Mouse (Mus musculus): ENCODE data around the gene Bdnf. TPM values are rescaled to one million over a fixed set of nuclear protein-coding genes. Genes with fewer than 3 reads are reported as not detected.

The Bdnf gene
- 3.2 and 4.2 TPM in 2 replicates for polyA plus RNA-seq (2015; fragmentation: Nextera tagmentation; extraction: Ambion mirVana)

DNA sequence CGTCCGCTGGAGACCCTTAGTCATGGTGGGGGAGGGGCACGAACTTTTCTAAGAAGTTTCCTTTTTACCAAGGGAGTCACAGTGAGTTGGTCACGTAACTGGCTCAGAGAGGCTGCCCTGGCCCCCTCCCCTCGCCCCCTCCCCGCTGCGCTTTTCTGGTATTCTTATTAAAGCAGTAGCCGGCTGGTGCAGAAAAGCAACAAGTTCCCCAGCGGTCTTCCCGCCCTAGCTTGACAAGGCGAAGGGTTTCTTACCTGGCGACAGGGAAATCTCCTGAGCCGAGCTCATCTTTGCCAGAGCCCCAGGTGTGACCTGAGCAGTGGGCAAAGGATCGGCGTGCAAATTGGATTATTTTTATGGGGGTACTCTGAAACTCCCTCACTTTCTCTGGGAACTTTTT lies at the start of gene Bdnf:
Gene Bdnf, plus strand, starts transcription at position 169 of the 400 bp plus-strand sequence.
- WGBS = 0% methylated on average over 15 of the region's 15 CpGs
- Histone ChIP-seq H3K9ac (no peak within 1 kb of the TSS), H3K4me1 (peaks cover 30% of the 10 kb centered on the region), H3K4me2 (replicated peaks) (peak within 1 kb of the TSS; percentile 65), H3K4me3 (replicated peaks) (peak within 1 kb of the TSS; percentile 36), H3K27ac (replicated peaks) (no peak within 1 kb of the TSS), H3K9me3 (replicated peaks) (no peaks in the 10 kb centered on the region), H3K36me3 (no peaks in the 10 kb centered on the region), H3K27me3 (peaks cover 57% of the 10 kb centered on the region)
- no peak for ATAC-seq (ENCODE audit: insufficient number of reproducible peaks, low FRiP score, low TSS enrichment, low read depth)

DNA sequence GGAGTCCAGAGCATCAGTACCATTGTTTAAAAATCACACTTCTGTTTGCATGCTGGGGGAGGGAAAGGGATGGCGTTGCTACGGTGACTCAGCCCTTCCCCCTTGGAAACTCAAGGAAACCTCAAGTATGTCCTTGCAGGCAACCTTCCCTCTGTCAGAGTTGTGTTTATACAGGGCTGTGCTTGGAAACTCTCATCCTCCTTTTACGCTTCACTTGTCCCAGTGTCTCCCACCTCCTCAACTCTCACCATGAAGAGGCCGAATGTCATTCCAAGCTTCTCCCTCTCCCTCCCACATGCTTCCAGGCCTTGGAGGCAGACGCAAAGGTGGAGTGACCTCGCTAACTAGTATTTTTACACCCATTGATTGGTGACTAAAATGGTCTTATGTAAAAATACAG lies 47.6 kb upstream of the Bdnf start:
- H3K4me3 ChIP-seq (replicated peaks) = no peak overlapping the region
- no peak overlapping the region for H3K4me2 ChIP-seq (replicated peaks)
- no peak for ATAC-seq (ENCODE audit: insufficient number of reproducible peaks, low FRiP score, low TSS enrichment, low read depth)
- no peaks in the 10 kb centered on the region for H3K4me1 ChIP-seq
- no peaks in the 10 kb centered on the region for H3K9me3 ChIP-seq (replicated peaks)
- H3K36me3 ChIP-seq = no peaks in the 10 kb centered on the region
- whole genome bisulfite sequencing = 71% methylated on average over 6 of the region's 6 CpGs
- no peak overlapping the region for H3K27ac ChIP-seq (replicated peaks)
- H3K9ac ChIP-seq = no peak overlapping the region
- H3K27me3 ChIP-seq = no peaks in the 10 kb centered on the region

DNA sequence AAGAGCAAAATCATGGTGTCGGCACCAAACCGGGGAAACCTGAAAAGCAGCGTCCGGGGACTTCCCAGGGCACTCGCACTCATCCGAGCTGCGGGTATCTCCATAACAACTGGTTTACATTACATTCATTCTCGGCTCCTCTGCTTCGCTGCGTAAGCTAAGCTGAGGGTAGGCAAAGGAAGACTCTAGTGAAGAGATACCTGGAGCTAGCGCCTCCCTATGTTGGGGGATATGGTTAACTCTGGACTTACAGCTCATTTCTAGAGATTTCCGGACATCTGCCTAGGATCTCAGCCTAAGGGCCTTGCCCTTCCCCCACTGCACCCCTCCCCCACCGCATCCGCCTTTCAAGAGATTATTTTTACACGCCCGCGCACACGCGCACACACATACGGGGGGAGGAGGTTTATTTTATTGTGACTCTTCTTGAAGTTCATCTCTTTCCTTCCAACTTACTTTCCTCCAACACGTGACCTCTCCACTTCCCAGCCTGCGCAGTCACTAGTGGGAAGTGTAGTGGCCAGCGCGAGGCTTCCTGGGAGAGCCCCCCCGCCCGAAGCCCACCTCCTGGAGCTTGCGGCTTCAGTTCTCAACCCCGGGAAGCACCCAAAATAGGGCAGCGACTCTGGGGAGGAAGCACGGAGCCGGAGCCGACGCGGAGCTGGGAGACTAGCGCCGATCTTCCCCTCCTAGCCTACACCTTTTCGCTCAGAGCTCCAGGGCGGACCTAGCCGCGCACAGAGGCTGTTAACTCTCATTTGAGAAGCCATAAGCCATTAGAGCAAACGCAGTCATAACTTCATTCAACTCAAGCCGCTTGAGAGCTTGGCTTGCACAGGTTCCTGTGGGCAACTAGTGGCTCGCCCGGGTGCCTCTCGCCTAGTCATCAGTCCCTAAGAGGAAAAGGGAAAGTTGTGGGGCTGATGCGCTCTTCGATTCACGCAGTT lies 718 bp upstream of the Bdnf start:
- Histone ChIP-seq H3K36me3 (no peaks in the 10 kb centered on the region), H3K27me3 (peaks cover 57% of the 10 kb centered on the region), H3K4me2 (replicated peaks) (peak overlapping the region; percentile 65), H3K9ac (no peak overlapping the region), H3K9me3 (replicated peaks) (no peaks in the 10 kb centered on the region), H3K4me1 (peaks cover 30% of the 10 kb centered on the region), H3K27ac (replicated peaks) (no peak overlapping the region), H3K4me3 (replicated peaks) (peak overlapping the region; percentile 36)
- under 1% methylated on average over 48 of the region's 48 CpGs for WGBS
- no peak for ATAC-seq (ENCODE audit: insufficient number of reproducible peaks, low FRiP score, low TSS enrichment, low read depth)

DNA sequence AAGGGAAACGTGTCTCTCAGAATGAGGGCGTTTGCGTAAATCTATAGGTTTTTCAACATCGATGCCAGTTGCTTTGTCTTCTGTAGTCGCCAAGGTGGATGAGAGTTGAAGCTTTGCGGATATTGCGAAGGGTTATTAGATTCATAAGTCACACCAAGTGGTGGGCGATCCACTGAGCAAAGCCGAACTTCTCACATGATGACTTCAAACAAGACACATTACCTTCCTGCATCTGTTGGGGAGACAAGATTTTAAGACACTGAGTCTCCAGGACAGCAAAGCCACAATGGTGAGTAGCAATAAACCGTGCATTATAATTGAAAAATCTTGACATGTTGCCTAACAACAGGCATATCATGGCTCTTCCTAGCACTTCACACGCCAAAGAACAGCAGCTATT lies 551 bp downstream of the Bdnf start:
- Histone ChIP-seq H3K9me3 (replicated peaks) (no peaks in the 10 kb centered on the region), H3K4me2 (replicated peaks) (no peak overlapping the region), H3K27me3 (peaks cover 57% of the 10 kb centered on the region), H3K27ac (replicated peaks) (no peak overlapping the region), H3K9ac (no peak overlapping the region), H3K4me3 (replicated peaks) (no peak overlapping the region), H3K4me1 (peaks cover 30% of the 10 kb centered on the region), H3K36me3 (no peaks in the 10 kb centered on the region)
- ATAC-seq (ENCODE audit: insufficient number of reproducible peaks, low FRiP score, low TSS enrichment, low read depth) = no peak
- 6% methylated on average over 11 of the region's 11 CpGs for WGBS

DNA sequence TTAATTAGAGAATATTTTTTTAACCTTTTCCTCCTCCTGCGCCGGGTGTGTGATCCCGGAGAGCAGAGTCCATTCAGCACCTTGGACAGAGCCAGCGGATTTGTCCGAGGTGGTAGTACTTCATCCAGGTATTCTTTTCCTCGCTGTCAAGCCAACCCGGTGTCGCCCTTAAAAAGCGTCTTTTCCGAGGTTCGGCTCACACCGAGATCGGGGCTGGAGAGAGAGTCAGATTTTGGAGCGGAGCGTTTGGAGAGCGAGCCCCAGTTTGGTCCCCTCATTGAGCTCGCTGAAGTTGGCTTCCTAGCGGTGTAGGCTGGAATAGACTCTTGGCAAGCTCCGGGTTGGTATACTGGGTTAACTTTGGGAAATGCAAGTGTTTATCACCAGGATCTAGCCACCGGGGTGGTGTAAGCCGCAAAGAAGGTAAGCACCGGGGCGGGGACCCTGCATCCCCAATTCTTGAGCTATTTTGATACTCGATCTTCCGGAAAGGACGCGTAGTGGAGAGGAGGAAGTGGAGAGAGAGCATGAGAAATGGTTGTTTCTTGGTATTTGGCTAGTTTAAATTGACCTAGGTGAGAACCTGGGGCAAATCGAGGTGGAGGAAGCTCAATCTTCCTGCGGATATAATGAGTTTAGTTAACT lies 1.6 kb downstream of the Bdnf start:
- no peak for ATAC-seq (ENCODE audit: insufficient number of reproducible peaks, low FRiP score, low TSS enrichment, low read depth)
- H3K4me3 ChIP-seq (replicated peaks) = peak overlapping the region; percentile 23
- WGBS = 1% methylated on average over 29 of the region's 29 CpGs

DNA sequence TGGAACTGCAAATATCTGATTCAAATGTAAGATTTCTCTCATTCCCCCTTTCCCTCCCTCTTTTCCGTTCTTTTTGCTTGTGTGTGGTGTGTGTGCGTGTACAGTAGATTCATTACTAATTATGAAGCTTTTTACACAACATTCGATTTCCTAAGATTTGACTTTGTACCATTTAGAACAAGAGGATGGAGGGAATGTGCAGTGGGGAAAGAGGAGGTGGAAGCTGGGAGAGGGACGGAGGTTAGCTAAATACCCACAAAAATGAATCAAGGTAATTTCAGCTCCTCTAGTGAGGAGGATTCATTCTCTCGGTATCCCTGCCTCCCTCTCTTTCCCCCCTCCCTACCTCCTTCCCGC lies 2.1 kb downstream of the Bdnf start:
- 2% methylated on average over 6 of the region's 6 CpGs for whole genome bisulfite sequencing
- peaks cover 30% of the 10 kb centered on the region for H3K4me1 ChIP-seq
- no peak for ATAC-seq (ENCODE audit: insufficient number of reproducible peaks, low FRiP score, low TSS enrichment, low read depth)
- H3K4me3 ChIP-seq (replicated peaks) = 0 out of 2 replicates have a peak overlapping the region, but pooled peaks have one; percentile 23
- H3K27ac ChIP-seq (replicated peaks) = no peak overlapping the region
- H3K4me2 ChIP-seq (replicated peaks) = 0 out of 2 replicates have a peak overlapping the region, but pooled peaks have one; percentile 92
- H3K36me3 ChIP-seq = no peaks in the 10 kb centered on the region
- no peaks in the 10 kb centered on the region for H3K9me3 ChIP-seq (replicated peaks)
- H3K27me3 ChIP-seq = peaks cover 57% of the 10 kb centered on the region
- H3K9ac ChIP-seq = no peak overlapping the region

More for the DNA sequence above, 1.6 kb downstream of the Bdnf start:
- peak overlapping the region; percentile 45 for H3K4me2 ChIP-seq (replicated peaks)
- H3K4me1 ChIP-seq = peaks cover 30% of the 10 kb centered on the region
- no peak overlapping the region for H3K9ac ChIP-seq
- H3K27ac ChIP-seq (replicated peaks) = no peak overlapping the region
- H3K36me3 ChIP-seq = no peaks in the 10 kb centered on the region
- peaks cover 57% of the 10 kb centered on the region for H3K27me3 ChIP-seq
- H3K9me3 ChIP-seq (replicated peaks) = no peaks in the 10 kb centered on the region

DNA sequence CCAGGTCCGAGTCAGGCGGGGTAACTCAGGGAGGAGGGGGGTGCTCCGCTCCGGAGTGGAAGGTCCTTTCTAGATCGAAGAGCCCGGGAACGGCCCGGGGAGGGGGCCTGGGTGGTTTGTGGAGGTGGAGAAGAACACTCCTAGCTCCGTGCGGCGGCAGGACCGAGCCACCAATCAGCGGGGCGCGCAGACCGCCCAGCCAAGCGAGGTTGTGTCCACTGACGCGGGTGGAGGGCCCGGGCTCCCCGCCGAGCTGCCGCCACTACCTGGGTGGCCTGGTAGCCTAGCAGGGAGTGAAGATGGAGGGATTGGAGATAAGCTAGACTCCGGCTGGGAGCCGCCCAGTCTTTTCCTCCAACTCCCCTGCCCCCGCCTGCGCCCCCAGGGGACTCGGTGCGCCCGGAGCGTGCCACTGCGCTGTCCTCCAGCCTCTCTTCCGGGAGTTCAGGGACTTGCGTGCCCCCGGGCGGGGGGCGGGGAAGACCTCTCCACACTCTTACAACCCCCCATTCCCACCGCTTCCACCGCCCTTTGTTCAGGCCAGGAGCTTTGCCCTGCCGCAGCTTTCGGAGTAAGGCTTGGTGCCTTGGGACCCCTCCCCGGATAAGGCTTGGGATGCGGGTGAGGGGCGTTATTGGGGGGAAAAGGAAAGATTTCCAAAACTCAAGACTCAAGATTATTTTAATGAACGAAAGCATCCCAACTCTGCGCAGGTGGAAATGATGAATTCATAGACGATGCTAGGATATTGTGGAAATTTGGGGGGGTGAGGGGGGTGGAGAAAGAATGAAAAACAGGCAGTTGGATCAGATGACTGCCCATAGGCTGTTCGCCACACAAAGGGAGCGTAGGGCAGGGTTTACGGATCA lies 3.0 kb downstream of the Bdnf start:
- H3K4me2 ChIP-seq (replicated peaks) = peak overlapping the region; percentile 92
- no peak overlapping the region for H3K9ac ChIP-seq
- H3K4me1 ChIP-seq = peaks cover 30% of the 10 kb centered on the region
- no peak overlapping the region for H3K27ac ChIP-seq (replicated peaks)
- H3K9me3 ChIP-seq (replicated peaks) = no peaks in the 10 kb centered on the region
- ATAC-seq (ENCODE audit: insufficient number of reproducible peaks, low FRiP score, low TSS enrichment, low read depth) = peak; percentile 64; the same call in 1 of the 2 replicates
- H3K27me3 ChIP-seq = peaks cover 57% of the 10 kb centered on the region
- peak overlapping the region; percentile 47 for H3K4me3 ChIP-seq (replicated peaks)
- no peaks in the 10 kb centered on the region for H3K36me3 ChIP-seq
- WGBS = under 1% methylated on average over 49 of the region's 50 CpGs

DNA sequence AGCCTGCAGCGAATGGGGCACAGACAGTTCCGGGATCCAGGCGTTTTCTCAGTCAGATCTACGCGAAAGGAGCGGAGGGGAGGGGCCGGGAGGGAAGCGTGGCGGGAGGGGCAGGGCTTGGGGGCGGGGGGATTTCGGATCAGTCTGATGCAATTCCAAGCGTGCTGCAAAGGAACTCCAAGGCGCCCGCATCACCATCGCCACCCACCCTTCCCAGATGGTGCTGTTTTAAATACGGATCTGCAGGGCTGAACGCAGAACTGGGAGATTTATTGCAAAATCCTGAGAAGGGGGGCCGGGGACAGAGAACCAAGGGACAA lies 3.5 kb downstream of the Bdnf start:
- Histone ChIP-seq H3K27me3 (peaks cover 51% of the 10 kb centered on the region), H3K4me2 (replicated peaks) (peak overlapping the region; percentile 92), H3K36me3 (no peaks in the 10 kb centered on the region), H3K9me3 (replicated peaks) (no peaks in the 10 kb centered on the region), H3K4me3 (replicated peaks) (peak overlapping the region; percentile 47), H3K9ac (no peak overlapping the region), H3K27ac (replicated peaks) (no peak overlapping the region), H3K4me1 (peaks cover 30% of the 10 kb centered on the region)
- ATAC-seq (ENCODE audit: insufficient number of reproducible peaks, low FRiP score, low TSS enrichment, low read depth) = 0 out of 2 replicates have a peak, but pooled peaks have one; percentile 43
- under 1% methylated on average over 17 of the region's 18 CpGs for WGBS

DNA sequence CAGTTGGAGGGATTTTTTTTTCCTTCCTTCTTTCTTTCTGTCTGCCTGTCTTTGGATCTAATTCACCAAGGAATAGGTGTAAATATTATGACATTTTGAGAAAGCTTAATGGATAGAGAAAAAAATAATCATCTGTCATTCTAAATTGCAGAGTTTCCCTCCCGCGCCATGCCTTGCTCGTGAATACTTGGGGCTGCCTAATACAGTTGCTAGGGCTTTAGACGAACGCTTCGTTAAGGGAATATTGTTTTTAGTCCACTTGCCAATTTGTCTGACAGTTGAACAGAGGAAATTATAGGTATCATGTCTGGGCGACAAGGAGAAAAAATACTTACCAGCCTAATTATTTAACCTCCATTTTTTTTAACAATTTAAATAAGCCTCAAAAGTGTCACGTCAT lies 4.0 kb downstream of the Bdnf start:
- no peak for ATAC-seq (ENCODE audit: insufficient number of reproducible peaks, low FRiP score, low TSS enrichment, low read depth)
- H3K9ac ChIP-seq = no peak overlapping the region
- H3K4me3 ChIP-seq (replicated peaks) = peak overlapping the region; percentile 47
- H3K36me3 ChIP-seq = no peaks in the 10 kb centered on the region
- 3% methylated on average over 8 of the region's 8 CpGs for WGBS
- H3K4me2 ChIP-seq (replicated peaks) = peak overlapping the region; percentile 92
- H3K27me3 ChIP-seq = peaks cover 47% of the 10 kb centered on the region
- H3K27ac ChIP-seq (replicated peaks) = no peak overlapping the region
- peaks cover 29% of the 10 kb centered on the region for H3K4me1 ChIP-seq
- H3K9me3 ChIP-seq (replicated peaks) = no peaks in the 10 kb centered on the region

DNA sequence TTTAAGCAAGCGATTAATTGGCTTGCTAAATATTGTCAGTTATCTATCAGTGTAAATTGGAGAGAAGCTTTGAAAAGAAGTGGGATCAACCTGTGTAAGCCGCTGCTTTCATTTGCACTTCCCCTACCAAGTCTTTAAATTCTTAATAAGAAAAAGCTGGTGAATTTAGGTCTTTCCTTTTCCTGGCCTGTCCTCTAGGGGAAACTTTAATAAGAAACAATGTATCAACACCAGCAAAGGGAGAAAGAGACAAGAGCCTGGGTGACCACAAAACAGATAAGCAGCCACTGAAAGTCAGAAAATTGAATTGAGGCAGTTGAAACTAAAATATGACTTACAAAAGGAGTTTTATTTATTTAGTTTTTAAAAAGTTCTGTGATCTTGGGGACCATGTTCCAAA lies 4.9 kb downstream of the Bdnf start:
- Histone ChIP-seq H3K9ac (no peak overlapping the region), H3K27ac (replicated peaks) (no peak overlapping the region), H3K27me3 (peaks cover 37% of the 10 kb centered on the region), H3K9me3 (replicated peaks) (no peaks in the 10 kb centered on the region), H3K4me2 (replicated peaks) (no peak overlapping the region), H3K4me3 (replicated peaks) (no peak overlapping the region), H3K36me3 (no peaks in the 10 kb centered on the region), H3K4me1 (peaks cover 19% of the 10 kb centered on the region)
- WGBS = 48% methylated on average over 2 of the region's 2 CpGs
- ATAC-seq (ENCODE audit: insufficient number of reproducible peaks, low FRiP score, low TSS enrichment, low read depth) = no peak

DNA sequence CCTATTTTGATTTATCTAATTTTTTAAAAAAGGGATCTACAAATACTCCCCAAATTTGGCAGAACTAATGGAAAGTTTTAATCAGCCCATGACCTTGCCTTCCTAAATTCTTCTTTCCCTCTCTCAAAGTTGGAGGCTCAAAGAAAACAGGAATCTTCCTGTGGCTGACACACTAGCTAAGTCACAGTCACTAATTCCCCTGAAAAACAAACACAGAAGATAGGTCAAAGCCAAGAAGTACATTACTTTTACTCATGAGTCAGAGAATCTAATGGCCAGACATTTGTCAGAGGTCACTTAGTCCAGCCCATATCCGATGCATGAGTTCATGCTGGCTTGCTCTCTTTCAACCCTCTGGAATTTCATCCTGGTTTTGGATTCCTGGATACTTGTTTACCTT lies 6.6 kb downstream of the Bdnf start:
- no peak overlapping the region for H3K9ac ChIP-seq
- H3K27me3 ChIP-seq = peaks cover 21% of the 10 kb centered on the region
- H3K4me2 ChIP-seq (replicated peaks) = no peak overlapping the region
- no peaks in the 10 kb centered on the region for H3K9me3 ChIP-seq (replicated peaks)
- peaks cover 14% of the 10 kb centered on the region for H3K4me1 ChIP-seq
- 77% methylated on average over 1 of the region's 1 CpGs for WGBS
- no peaks in the 10 kb centered on the region for H3K36me3 ChIP-seq
- no peak overlapping the region for H3K4me3 ChIP-seq (replicated peaks)
- ATAC-seq (ENCODE audit: insufficient number of reproducible peaks, low FRiP score, low TSS enrichment, low read depth) = no peak
- H3K27ac ChIP-seq (replicated peaks) = no peak overlapping the region
